Mouse (Mus musculus) urinary bladder, adult 18-20 months (tissue): ENCODE data around the gene Ptprn2.
"Not testable (repeated sequence)": the region's sequence is repeated elsewhere in the genome, so short reads cannot be mapped to it uniquely, and the experiment has no call there.

Source experiments
- DNase-seq, 2 experiments: peaks; one replicate each; pipeline ENCODE4 v3.0.0; 2022; ENCODE audit warnings: low spot score in 2 of 2, mixed read lengths in 2 of 2

Ptprn2 gene

GRCm38 (mm10) chr12:116513788-116514187 lies 28.3 kb downstream of the Ptprn2 start:
- DNase-seq = not testable (repeated sequence)

- no peak for DNase-seq
Observed at GRCm38 (mm10) chr12:116515824-116516223, 30.3 kb downstream of the Ptprn2 start.

GRCm38 (mm10) chr12:116528861-116529260 lies 43.3 kb downstream of the Ptprn2 start:
- DNase-seq = no peak

GRCm38 (mm10) chr12:116533281-116533680 lies 47.8 kb downstream of the Ptprn2 start:
- DNase-seq = no peak

- DNase-seq = no peak
Observed at GRCm38 (mm10) chr12:116539305-116539704, 53.8 kb downstream of the Ptprn2 start.

GRCm38 (mm10) chr12:116540608-116541007 lies 55.1 kb downstream of the Ptprn2 start:
- DNase-seq = no peak

- no peak for DNase-seq
Observed at GRCm38 (mm10) chr12:116550031-116550430, 64.5 kb downstream of the Ptprn2 start.

GRCm38 (mm10) chr12:116551516-116551915 lies 66.0 kb downstream of the Ptprn2 start:
- DNase-seq = no peak

GRCm38 (mm10) chr12:116552306-116552705 lies 66.8 kb downstream of the Ptprn2 start:
- no peak for DNase-seq

- no peak for DNase-seq
Observed at GRCm38 (mm10) chr12:116553361-116553760, 67.8 kb downstream of the Ptprn2 start.

GRCm38 (mm10) chr12:116555964-116556363 lies 70.4 kb downstream of the Ptprn2 start:
- no peak for DNase-seq

- DNase-seq = no peak
Observed at GRCm38 (mm10) chr12:116564441-116564840, 78.9 kb downstream of the Ptprn2 start.

GRCm38 (mm10) chr12:116566672-116567071 lies 81.2 kb downstream of the Ptprn2 start:
- DNase-seq = no peak

GRCm38 (mm10) chr12:116567170-116567569 lies 81.7 kb downstream of the Ptprn2 start:
- no peak for DNase-seq

GRCm38 (mm10) chr12:116569568-116569967 lies 84.0 kb downstream of the Ptprn2 start:
- no peak for DNase-seq

GRCm38 (mm10) chr12:116574102-116574501 lies 88.6 kb downstream of the Ptprn2 start:
- DNase-seq = no peak

GRCm38 (mm10) chr12:116574720-116575119 lies 89.2 kb downstream of the Ptprn2 start:
- DNase-seq = no peak

GRCm38 (mm10) chr12:116577917-116578316 lies 92.4 kb downstream of the Ptprn2 start:
- DNase-seq = not testable (repeated sequence)

- no peak for DNase-seq
Observed at GRCm38 (mm10) chr12:116580827-116581544, 95.5 kb downstream of the Ptprn2 start.

GRCm38 (mm10) chr12:116581864-116582263 lies 96.3 kb downstream of the Ptprn2 start:
- DNase-seq = no peak

GRCm38 (mm10) chr12:116582829-116583228 lies 97.3 kb downstream of the Ptprn2 start:
- DNase-seq = no peak

- peak in 1 of 2 experiments; percentile 9 for DNase-seq
Observed at GRCm38 (mm10) chr12:116585001-116585400, 99.5 kb downstream of the Ptprn2 start.

GRCm38 (mm10) chr12:116586167-116586566 lies 100.6 kb downstream of the Ptprn2 start:
- DNase-seq = no peak

- no peak for DNase-seq
Observed at GRCm38 (mm10) chr12:116587548-116587947, 102.0 kb downstream of the Ptprn2 start.
